Mouse (Mus musculus): ENCODE results near the gene Fcor.

Gene Fcor

GRCm38 (mm10) chr8:3671980-3672491 is at the start of gene Fcor:
Fcor (minus strand) TSS chr8:3672362.
- in situ Hi-C loops (cut with MboI; ENCODE audit: unreplicated experiment in 2 of 2), result loop anchor here (5.0 to 10.0 kb wide), 4 partner anchors 110 to 490 kb away; partner anchors contain the start of genes A430078G23Rik (in 2 of the 2) and Pex11g (in 2 of the 2)

- in situ Hi-C loops (cut with MboI; ENCODE audit: unreplicated experiment in 2 of 2), result loop anchor here (10.0 to 25.0 kb wide), 6 partner anchors 234 to 1066 kb away; partner anchors contain the start of genes Cd209c (in 1 of the 2), Cd209g (in 1 of the 2) and Shcbp1 (in 1 of the 2)
These were observed 48.9 kb upstream of the Fcor start for GRCm38 (mm10) chr8:3721041-3721440.

GRCm38 (mm10) chr8:3720551-3720950 is 48.4 kb upstream of the Fcor start, which contains the start of gene Clec4g:
Clec4g (minus strand) TSS chr8:3720651.
- in situ Hi-C loops (cut with MboI; ENCODE audit: unreplicated experiment in 2 of 2), result loop anchor here (10.0 to 25.0 kb wide), 6 partner anchors 234 to 1067 kb away; partner anchors contain the start of genes Cd209c (in 1 of the 2), Cd209g (in 1 of the 2) and Shcbp1 (in 1 of the 2)

GRCm38 (mm10) chr8:3718559-3718958 is 46.4 kb upstream of the Fcor start:
- in situ Hi-C loops (cut with MboI; ENCODE audit: unreplicated experiment in 2 of 2), result loop anchor here (10.0 to 25.0 kb wide), 6 partner anchors 236 to 1069 kb away; partner anchors contain the start of genes Cd209c (in 1 of the 2), Cd209g (in 1 of the 2) and Shcbp1 (in 1 of the 2)

GRCm38 (mm10) chr8:3717321-3717954 is 45.3 kb upstream of the Fcor start:
- in situ Hi-C loops (cut with MboI; ENCODE audit: unreplicated experiment in 2 of 2), result loop anchor here (10.0 to 25.0 kb wide), 6 partner anchors 237 to 1070 kb away; partner anchors contain the start of genes Cd209c (in 1 of the 2), Cd209g (in 1 of the 2) and Shcbp1 (in 1 of the 2)

GRCm38 (mm10) chr8:3711646-3712045 is 39.5 kb upstream of the Fcor start:
- in situ Hi-C loops (cut with MboI; ENCODE audit: unreplicated experiment in 2 of 2), result loop anchor here (10.0 to 25.0 kb wide), 6 partner anchors 243 to 1076 kb away; partner anchors contain the start of genes Cd209c (in 1 of the 2), Cd209g (in 1 of the 2) and Shcbp1 (in 1 of the 2)

- in situ Hi-C loops (cut with MboI; ENCODE audit: unreplicated experiment in 2 of 2), result loop anchor here (10.0 to 25.0 kb wide), 6 partner anchors 244 to 1077 kb away; partner anchors contain the start of genes Cd209c (in 1 of the 2), Cd209g (in 1 of the 2) and Shcbp1 (in 1 of the 2)
These were observed 38.1 kb upstream of the Fcor start for GRCm38 (mm10) chr8:3710312-3710711.

- in situ Hi-C loops (cut with MboI; ENCODE audit: unreplicated experiment in 2 of 2), result loop anchor here (25.0 kb wide), 4 partner anchors 430 to 1080 kb away; partner anchors contain the start of genes Cd209g (in 1 of the 2) and Shcbp1 (in 1 of the 2)
These were observed 35.4 kb upstream of the Fcor start for GRCm38 (mm10) chr8:3707611-3708010.

- in situ Hi-C loops (cut with MboI; ENCODE audit: unreplicated experiment in 2 of 2), result loop anchor here (25.0 kb wide), 4 partner anchors 432 to 1082 kb away; partner anchors contain the start of genes Cd209g (in 1 of the 2) and Shcbp1 (in 1 of the 2)
These were observed 33.5 kb upstream of the Fcor start for GRCm38 (mm10) chr8:3705711-3706110.

GRCm38 (mm10) chr8:3701491-3701890 is 29.3 kb upstream of the Fcor start:
- in situ Hi-C loops (cut with MboI; ENCODE audit: unreplicated experiment in 2 of 2), result loop anchor here (25.0 kb wide), 4 partner anchors 436 to 1086 kb away; partner anchors contain the start of genes Cd209g (in 1 of the 2) and Shcbp1 (in 1 of the 2)

GRCm38 (mm10) chr8:3694121-3694520 is 22.0 kb upstream of the Fcor start, which contains the start of gene Fcer2a:
Fcer2a (minus strand) TSS chr8:3694175.
- in situ Hi-C loops (cut with MboI; ENCODE audit: unreplicated experiment in 2 of 2), result no loop called here

GRCm38 (mm10) chr8:3690774-3691173 is 18.6 kb upstream of the Fcor start:
- in situ Hi-C loops (cut with MboI; ENCODE audit: unreplicated experiment in 2 of 2), result no loop called here

- in situ Hi-C loops (cut with MboI; ENCODE audit: unreplicated experiment in 2 of 2), result no loop called here
These were observed 15.4 kb upstream of the Fcor start for GRCm38 (mm10) chr8:3687537-3687936.

- in situ Hi-C loops (cut with MboI; ENCODE audit: unreplicated experiment in 2 of 2), result no loop called here
These were observed 13.3 kb upstream of the Fcor start for GRCm38 (mm10) chr8:3685422-3685821.

- in situ Hi-C loops (cut with MboI; ENCODE audit: unreplicated experiment in 2 of 2), result no loop called here
These were observed 12.4 kb upstream of the Fcor start for GRCm38 (mm10) chr8:3684530-3684929.

- in situ Hi-C loops (cut with MboI; ENCODE audit: unreplicated experiment in 2 of 2), result no loop called here
These were observed 11.4 kb upstream of the Fcor start for GRCm38 (mm10) chr8:3683408-3684176.

GRCm38 (mm10) chr8:3682435-3682834 is 10.3 kb upstream of the Fcor start:
- in situ Hi-C loops (cut with MboI; ENCODE audit: unreplicated experiment in 2 of 2), result no loop called here

GRCm38 (mm10) chr8:3679656-3680055 is 7.5 kb upstream of the Fcor start:
- in situ Hi-C loops (cut with MboI; ENCODE audit: unreplicated experiment in 2 of 2), result loop anchor here (5.0 to 10.0 kb wide), 3 partner anchors 62 to 325 kb away; partner anchors contain the start of gene A430078G23Rik (in 2 of the 2)

- in situ Hi-C loops (cut with MboI; ENCODE audit: unreplicated experiment in 2 of 2), result loop anchor here (5.0 to 10.0 kb wide), 3 partner anchors 62 to 324 kb away; partner anchors contain the start of gene A430078G23Rik (in 2 of the 2)
These were observed 7.1 kb upstream of the Fcor start for GRCm38 (mm10) chr8:3679236-3679635.

- in situ Hi-C loops (cut with MboI; ENCODE audit: unreplicated experiment in 2 of 2), result loop anchor here (5.0 to 10.0 kb wide), 3 partner anchors 62 to 324 kb away; partner anchors contain the start of gene A430078G23Rik (in 2 of the 2)
These were observed 6.7 kb upstream of the Fcor start for GRCm38 (mm10) chr8:3678831-3679230.
